Mouse (Mus musculus) frontal cortex, postnatal 25 days (tissue): ENCODE measurements at regions not wholly inside any gene's neighbourhood (a gene's known extent, or its start where the extent isn't known, plus 50 kb on each side); places are given as distances from the start of the nearest gene placed in this dataset.
"Not testable (repeated sequence)": the region's sequence is repeated elsewhere in the genome, so short reads cannot be mapped to it uniquely, and the experiment has no call there.

Experiments used
- DNase-seq, 2 experiments: peaks; one replicate each; pipeline ENCODE4 v3.0.0; 2022; ENCODE audit warnings: low spot score in 2 of 2

DNA sequence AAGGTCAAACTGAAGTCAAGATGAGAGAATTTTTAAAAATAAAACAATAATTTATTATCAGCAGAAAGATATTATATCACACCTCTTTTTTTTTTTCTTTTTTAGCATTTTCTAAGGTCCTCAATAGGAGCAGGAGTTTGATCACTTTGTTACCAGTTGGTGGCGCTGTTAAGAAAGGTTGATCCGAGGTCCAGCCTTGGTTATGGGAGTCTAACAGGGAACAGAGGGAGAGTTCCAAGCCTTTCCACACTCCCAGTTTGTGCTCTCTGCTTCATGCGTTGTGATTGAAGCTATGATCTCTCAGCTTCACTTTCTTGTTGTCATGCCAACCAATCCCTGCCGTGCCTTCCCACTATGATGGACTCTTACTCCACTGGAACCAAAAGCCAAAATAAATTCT is 83.8 kb downstream of the Fam174a start:
- DNase-seq: no peak

DNA sequence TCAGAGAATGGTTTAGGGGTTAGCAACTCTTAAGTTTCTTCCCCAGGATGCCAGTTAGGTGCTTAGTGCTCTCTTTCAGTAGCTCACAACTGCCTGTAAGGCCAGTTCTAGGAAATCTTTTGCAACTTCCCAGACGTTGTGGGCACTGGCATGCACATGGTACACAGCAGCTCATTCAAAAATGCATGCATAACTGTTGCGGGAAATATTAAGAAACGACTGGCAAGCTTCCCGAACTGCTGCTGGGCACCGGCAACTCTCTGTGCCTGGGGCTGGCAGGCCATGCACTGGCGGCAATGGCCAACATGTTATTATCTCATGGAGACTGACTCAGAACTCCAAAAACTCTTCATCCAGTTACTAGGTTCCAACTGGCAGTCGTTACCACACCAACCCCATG is 86.3 kb downstream of the Fam174a start:
- DNase-seq: no peak

DNA sequence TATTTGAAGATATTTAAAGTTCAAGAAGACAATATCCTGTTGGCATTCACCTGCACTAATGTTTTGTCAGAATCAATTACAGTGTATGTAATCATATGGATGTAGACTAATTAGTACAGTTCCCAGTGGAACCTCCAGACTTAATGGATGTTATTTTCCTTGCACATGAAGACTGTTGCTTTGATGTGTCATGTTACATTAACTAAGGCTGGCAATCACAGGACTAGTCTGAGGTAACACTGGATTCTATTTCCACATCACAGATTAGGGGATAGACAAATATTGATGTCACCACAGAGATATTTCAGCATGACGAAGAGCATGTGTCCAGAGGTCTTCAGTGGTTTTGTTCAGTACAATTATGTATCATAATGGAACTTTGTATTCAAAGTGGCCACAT is 108.8 kb downstream of the Fam174a start:
- no peak for DNase-seq

DNA sequence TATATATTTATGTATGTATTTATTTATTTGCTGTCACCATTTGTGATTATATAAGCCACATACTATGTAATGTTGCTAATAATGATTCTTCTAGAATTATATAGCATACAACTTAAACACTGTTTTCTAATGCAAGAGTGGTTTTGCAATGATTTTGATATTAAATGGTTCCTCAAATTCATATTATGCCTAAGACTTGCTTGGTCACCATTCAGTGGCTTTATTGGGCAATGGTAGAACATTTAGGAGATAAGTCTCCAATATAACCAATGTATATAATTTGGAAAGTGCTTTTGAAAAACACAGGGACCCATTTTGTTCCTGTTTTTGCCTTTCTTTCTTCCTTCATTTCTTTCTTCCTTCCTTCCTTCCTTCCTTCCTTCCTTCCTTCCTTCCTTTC is 112.0 kb downstream of the Fam174a start:
- no peak for DNase-seq

DNA sequence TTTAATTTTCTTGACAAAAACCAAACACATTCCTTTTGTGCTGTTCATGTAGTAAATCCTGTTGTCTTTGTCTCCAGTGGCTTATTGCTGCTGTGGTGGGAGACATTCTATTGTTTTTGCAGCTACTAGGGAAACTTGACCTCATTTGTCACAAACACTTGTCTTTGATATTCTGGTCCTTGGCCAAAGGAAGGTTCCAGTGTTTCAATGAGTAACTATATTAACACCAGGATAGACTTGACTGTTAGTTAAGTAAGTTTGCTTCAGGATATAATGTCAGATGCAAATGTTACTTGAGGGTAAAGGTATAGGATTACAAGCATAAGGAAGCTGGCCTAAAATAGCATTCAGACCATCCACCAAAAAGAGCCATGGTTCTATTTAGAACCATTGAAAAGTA is 123.7 kb downstream of the Fam174a start:
- no peak for DNase-seq

DNA sequence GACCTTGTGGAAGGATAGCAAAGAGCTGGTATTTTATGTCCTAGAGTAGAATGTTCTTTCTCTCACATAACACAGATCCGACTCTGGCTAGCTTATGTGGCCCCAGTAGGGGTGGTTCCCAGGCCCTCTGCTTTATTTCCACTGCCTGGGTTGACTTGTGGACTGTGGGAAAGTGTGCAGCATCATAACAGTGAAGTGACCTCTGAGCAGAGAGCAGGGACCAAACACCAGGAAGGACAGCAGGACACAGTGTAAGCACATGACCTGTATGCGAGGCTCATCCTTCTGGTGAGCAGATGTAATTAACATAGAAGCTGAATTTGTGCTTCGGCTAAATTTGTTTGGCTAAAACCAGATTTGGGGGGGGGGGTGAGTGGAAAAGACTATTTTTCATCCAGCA is 132.1 kb downstream of the Fam174a start:
- no peak for DNase-seq

DNA sequence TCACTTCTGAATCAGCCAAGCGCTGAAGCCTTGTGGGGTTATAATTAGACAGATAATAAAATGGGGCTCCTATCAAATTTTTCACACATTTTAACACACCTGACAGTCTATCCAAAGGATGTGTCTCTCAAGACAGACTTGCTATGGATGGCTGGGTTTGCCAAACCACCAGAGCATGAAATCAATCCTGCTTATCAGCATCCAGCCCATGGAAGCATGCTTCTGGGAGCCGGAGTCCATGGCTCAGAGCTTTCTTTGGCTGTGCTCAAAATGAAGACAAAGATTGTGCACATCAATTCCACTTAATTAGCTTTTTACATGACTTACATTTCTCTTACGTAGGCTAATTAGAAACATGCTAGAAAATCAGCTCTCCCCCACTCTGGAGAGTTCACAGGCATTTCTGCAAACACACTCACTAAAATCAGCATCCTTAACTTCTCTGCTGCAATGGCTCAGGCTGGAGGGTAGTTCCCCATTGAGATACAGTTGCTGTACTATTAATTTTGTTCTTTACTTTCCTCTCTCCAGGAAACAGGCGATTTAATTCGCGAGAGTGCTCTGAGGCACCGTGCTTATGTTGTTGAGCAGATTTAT is 135.6 kb downstream of the Fam174a start:
- DNase-seq: no peak

DNA sequence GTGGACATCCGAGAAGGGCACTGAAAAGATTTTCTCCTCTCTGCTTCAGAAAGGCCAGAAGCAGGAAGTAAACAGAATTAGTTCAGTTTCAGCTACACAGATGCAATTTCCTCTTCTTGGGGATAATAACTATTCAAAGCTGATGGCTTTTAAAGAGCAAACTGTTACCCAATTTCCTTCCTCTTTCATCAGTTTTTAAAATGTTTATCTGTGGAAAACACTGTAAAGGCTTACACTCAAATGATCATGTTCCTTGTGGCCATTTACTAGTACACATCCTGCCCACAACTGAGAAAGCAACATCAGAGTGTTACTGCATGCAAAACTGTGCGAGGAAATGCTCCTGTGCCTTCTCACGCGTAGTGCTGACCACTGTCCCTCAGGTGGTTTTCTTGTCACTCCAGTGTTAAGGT is 137.5 kb downstream of the Fam174a start:
- DNase-seq: no peak

DNA sequence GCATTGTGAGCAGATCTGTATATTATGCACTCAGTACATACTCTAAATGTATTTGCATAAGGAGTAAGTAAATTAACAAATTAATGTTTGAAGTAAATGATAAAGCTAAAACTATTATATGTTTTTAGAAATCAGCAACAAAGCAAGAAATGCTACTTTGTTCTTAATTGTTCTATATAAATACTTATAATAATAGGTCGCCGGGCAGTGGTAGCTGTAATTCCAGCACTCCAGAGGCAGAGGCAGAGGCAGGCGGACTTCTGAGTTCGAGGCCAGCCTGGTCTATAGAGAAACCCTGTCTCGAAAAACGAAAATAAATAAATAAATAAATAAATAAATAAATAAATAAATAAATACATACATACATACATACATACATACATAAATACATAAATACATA is 138.3 kb downstream of the Fam174a start:
- DNase-seq: peak; percentile 42 to 66

DNA sequence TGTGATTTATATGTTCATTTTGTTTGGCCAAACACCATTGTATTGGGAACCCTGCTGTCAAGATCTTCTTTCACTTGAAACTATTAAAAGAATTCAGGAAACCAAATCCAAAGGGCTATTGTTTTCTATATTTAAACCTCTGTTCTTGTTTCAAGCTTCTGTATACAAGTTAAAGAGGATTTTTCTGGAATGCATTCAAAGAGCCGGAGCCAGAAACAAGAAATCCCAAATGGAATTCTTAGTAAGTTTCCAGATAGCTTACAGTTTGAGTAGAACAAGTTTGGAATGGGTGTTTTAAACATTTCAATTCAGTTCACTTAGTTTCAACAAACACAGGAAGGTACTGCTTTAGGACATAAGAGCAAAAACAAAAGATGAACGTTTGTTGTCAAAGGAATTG is 140.8 kb downstream of the Fam174a start:
- DNase-seq: no peak

DNA sequence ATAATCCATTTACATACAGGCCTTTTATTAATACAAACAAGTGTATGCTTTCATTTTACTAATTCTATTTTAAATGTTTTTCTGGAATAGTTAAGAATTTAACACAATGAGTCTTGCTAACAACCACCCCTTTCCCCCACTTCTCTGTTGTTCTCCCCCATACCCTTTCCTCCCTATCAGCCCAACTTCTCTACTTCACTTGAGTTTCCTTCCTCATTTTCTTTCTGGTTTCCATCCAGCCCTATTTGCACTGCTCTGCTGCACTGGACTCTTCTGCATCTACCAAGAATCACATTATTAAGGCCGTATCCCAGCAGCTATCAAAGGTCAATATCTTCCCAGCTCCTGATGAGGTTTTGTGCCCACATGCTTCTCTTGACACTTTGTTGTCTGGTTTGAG is 145.9 kb downstream of the Fam174a start:
- no peak for DNase-seq

DNA sequence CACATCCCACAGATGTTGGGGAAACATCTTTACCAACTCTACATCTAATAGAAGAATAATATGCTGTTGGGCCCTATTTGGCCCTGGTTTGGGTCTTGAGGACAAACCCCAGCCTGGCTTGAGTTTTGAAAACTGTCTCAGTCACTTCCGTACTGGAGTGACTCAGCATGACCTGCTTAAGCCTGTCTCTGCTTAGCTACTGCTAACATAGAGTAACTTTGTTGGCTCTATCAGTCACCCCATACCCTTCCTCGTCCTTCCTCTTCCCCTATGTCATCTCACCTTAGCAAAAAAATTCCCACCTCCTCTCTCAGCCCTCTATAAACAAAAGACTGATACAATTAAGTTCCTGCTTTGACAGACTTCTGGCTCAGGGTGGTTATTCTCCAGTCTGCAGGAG is 154.7 kb downstream of the Fam174a start:
- no peak for DNase-seq

DNA sequence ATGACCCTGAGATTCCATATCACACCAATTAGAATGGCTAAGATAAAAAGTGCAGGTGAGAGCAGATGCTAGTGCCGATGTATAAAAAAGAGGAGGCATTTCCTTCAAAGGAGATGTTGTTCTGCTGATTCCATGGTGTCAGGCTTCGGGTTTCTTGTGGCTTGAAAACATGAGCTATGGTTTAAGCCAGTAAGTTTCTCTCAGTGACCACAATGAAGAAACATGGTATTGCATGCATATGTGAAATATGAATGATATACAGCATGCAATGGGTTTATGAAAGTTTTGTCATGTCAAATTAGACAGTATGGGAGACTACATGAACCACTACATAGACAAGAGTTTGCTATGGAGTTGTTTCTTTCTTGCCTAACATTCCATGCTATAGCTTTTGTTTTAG is 155.3 kb downstream of the Fam174a start:
- no peak for DNase-seq

DNA sequence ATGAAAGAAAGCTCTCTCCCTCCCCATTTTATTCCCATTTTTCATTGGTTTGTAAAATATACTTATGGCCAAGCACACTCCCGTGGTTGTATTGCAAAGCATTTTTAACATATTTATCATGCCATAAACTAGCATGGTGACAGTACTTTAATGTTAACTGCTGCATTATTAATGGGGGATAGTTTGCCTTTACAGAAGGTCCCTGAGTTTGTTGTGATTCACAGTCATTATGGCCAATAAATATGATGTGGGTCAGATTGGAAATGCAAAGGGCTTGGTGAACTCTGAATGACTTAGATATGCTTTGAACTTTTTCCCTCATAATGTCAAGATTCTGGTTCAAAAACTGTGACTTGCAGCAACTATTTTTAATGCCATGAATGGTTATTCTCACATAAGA is 157.1 kb downstream of the Fam174a start:
- no peak for DNase-seq

DNA sequence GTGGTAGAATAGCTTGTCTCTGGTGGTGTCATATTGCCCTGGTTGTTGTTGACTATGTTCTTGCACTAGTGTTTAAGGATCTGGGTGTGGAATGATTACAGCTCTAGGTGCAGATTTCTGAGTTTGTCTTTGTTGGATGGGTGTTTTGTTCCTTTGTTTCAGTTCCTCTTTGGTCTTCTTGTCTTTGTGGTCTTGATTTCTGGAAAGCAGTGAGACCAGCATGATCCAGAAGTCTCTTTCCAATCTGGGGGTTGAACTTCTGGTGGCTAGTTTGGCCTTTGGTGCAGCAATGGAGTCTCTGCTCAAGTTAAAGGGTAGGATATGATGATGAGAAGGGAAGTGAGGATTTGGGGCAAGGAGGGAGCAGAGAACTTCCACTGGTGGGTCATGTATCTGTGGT is 174.4 kb downstream of the St8sia4 start:
- DNase-seq: no peak

DNA sequence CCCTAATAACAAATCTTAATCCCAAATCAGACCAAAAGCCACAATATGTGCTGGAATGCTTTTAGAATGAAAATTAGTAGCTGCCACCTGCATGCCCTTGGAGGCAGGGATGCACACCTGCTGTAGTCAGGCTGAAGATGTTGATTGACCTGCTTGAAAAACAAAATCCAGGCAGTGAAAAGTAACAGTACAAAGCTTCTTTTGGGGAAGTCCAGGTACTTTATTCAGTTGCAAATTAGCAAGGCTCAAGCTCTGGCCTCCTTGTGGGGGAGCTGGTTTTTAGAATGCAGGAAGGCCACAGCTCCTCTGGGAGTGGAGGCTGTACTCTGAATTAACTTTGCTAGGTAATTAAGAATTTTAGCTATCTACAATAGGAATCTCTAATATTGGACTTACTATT is 166.7 kb downstream of the St8sia4 start:
- DNase-seq: not testable (repeated sequence)

DNA sequence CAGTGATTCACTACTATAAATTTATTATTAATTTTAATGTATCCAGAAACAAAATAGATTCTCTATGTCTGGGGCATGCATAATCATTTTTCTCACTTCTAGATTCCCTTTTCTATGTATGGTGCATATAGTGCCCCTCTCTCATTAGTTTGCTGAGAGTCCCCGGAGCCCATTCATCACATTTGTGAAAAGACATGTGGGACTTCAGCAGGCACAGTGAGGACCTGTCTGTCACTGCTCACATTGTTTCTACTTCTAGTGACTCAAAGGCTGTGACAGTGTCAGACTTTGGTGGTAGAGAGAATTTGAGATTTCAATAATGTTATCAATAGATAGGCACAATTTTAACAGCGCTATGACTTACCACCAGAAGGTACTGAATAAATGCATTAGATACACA is 158.7 kb downstream of the St8sia4 start:
- DNase-seq: no peak

DNA sequence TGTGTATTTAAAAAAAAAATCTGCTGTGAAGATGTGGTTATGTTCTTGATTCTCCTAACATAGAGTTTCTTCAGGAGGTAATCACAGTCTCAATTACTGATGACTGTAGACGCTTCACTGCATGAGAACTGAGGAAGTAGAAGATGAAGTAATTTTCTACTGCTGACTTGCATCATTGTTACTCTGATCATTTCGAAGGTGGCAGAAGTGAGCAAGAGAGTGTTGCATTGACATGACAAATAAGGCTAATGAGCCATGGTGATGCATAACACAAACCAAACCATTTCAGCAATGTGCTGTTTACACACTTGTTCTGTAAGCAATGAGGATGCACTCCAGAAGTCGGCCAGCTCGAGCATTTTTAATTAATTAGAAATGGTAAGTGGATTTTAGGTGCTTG is 138.6 kb downstream of the St8sia4 start:
- no peak for DNase-seq

DNA sequence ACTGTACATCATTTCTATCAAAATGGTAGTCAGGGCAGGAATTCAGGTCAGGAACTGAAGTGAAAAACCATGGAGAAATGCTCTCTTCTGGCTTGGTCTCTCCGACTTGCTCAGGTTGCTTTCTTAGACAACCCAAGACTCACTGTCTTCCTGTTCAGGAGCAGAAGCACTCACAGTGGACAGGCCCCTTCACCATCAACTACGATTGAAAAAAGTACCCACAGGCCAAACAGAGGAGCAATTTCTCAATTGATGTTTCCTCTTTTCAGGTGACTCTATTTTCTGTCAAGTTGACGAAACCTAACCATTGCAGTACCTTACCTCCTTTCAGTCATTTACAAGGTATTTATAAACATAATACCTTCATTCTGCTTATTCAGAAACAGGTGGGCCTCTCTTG is 136.4 kb downstream of the St8sia4 start:
- no peak for DNase-seq
